Mouse (Mus musculus) left cerebral cortex, postnatal 14 days (tissue): ENCODE data around the gene Setd6. TPM values are rescaled to one million over a fixed set of nuclear protein-coding genes. Genes with fewer than 3 reads are reported as not detected.
A peak's percentile ranks its signal among the peaks of the same experiment; 100 is the strongest.

Source experiments
- DNase-seq, 2 experiments: peaks; one replicate each; pipeline ENCODE4 v3.0.0; 2021 to 2022; ENCODE audit warnings: low spot score in 2 of 2, mixed read lengths in 1 of 2
- intact Hi-C: fragments of 180-260 bp; cut with DNase I; formaldehyde crosslinking; loops from one replicate; pipeline ENCODE4 v1.15.1; 2025
- long read RNA-seq, 2 experiments: library from polyadenylated mRNA; stranded (forward); transcript quantifications; one replicate each; pipeline ENCODE4 v2.0.0; 2021
- total RNA-seq, 2 experiments: library from RNA; stranded (reverse); gene quantifications; 2 replicates each; pipeline ENCODE4 v1.2.3; 2021

Gene Setd6
- 10 to 100 TPM; 15.8 to 17.4 TPM for total RNA-seq
- long read RNA-seq, experiment 1, transcript Setd6-201 (7 exons, 1,707 nt): major isoform, 7 of 17 reads
- long read RNA-seq, experiment 1, partial matches to known transcripts: 3 of 17 reads
- long read RNA-seq, experiment 1, other reads (novel, unspliced or antisense): 6 of 17 reads
- long read RNA-seq, experiment 2, transcript Setd6-201 (7 exons, 1,707 nt): major isoform, 9 of 17 reads
- long read RNA-seq, experiment 2, partial matches to known transcripts: 1 of 17 reads
- long read RNA-seq, experiment 2, other reads (novel, unspliced or antisense): 7 of 17 reads

DNA sequence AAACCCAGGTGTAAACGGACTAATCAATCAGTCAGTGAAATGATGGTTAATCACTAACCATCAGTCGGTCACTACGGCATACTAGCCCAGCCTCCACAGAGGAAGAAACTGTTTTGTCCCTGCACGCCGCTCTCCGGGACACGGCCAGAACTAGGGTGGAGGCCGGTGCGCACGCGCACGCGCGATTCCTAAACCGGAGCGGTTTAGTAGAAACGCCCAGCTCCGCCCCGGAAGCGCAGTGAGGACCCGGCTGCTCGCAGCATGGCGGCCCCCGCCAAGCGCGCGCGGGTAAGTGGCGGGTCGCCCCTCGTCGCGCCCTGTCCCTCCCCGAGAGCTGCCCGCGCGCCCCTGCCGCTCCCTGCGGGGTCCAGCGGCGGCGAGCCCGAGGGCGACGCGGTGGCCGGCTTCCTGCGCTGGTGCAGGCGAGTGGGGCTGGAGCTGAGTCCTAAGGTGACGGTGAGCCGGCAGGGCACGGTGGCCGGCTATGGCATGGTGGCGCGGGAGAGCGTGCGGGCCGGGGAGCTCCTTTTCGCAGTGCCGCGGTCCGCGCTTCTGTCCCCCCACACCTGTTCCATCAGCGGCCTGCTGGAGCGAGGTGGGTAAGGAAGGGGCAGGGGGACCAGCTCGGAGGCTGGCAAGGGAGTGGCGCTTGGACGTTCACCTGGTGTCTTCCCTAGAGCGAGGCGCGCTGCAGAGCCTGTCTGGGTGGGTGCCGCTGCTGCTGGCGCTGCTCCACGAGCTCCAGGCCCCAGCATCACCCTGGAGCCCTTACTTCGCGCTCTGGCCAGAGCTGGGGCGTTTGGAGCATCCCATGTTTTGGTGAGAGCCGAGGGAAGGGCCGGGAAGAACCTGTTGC, at the start of gene Setd6:
Setd6 (plus strand) TSS at position 206 of the 856 bp plus-strand sequence.
- intact Hi-C loops: loop anchor here (10.0 kb wide), 1 partner anchor 119 kb away; no protein-coding TSS in a partner anchor
- peak; percentile 78 to 85 for DNase-seq

DNA sequence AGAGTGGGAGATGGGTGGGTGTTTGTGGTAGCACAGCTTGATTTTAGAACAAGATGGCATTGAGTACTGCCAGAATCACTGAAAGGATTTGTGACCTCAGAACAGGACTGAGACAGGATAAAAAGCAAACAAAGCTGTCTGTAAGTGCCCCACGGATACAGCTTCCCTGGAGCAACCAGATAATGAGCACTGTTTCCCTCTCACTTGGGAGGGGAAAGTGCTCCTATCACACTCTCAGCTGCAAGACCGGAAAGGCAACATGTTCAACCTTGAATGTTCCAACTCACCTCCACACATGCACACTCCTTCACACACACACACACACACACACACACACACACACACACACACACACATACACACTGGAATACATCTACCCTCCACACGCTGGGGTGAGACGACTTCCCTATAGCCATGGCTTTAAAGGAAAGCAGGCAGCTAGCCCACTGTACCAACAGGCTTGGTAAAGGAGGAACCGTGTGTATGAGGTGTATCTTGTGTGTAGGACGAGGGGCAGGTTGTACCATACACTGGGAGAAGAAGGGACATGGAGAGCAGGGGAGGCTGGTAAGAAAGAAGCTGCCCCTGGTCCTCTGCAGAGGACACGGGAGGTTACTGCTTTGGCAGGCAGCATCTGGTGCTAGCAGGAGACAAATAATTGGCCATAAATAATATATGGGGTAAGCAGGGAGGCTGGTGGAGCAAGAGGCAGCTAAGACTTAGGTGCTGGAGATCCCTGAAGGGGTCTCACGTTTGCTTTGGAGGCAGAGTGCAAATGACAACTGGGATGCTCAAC, 47.3 kb upstream of the Setd6 start:
- intact Hi-C loops: no loop called here

GRCm38 (mm10) chr8:95669967-95670366, 45.7 kb upstream of the Setd6 start:
- no peak for DNase-seq
- intact Hi-C loops: no loop called here

More for the DNA sequence above, 47.3 kb upstream of the Setd6 start:
- no peak for DNase-seq

GRCm38 (mm10) chr8:95671861-95672260, 43.8 kb upstream of the Setd6 start:
- intact Hi-C loops: no loop called here
- DNase-seq: no peak

DNA sequence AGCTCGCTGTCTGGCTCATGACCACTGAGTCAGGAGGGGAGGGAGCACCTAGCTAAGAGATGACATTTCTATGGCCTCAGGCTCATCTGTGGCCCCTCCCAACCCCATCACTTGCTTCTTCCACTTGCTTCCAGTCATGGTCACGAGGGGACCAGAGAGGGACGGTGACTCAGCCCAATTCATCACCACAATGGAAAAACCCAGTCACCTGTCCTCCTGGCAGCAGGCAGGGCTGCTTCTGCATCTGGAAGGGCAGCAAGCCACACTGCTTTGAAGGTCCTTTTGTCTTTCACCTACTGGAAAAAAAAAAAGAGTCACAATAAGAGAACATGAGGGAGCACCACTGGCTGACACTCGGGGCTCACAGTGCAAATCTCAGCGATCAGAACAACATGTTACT, 42.9 kb upstream of the Setd6 start:
- intact Hi-C loops: no loop called here
- no peak for DNase-seq

DNA sequence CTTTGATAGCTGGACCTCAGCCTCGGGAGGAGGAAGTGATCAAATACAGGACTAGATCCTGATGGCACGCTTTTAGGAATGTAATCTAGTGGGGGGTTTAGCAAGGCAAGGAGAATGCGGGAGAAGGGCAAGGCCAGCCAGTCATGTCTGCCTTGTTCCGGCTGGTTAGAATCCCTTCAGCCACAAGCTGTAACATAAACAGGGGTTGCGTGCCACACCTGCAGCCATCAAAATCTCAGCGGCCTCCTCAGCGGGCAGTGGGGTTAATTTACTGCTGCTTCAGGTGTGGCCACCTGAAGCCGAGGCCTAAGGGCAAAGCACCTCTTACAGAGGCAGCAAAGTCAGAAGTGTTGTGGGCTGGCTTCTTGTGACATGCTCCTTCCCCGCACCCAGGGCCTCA, 39.0 kb upstream of the Setd6 start, which contains the start of gene Ndrg4:
Ndrg4 (plus strand) TSS at position 350 of the 400 bp plus-strand sequence.
- DNase-seq: no peak
- intact Hi-C loops: loop anchor here (5.0 kb wide), 1 partner anchor 44 kb away; the partner anchor contains the start of gene Gins3

DNA sequence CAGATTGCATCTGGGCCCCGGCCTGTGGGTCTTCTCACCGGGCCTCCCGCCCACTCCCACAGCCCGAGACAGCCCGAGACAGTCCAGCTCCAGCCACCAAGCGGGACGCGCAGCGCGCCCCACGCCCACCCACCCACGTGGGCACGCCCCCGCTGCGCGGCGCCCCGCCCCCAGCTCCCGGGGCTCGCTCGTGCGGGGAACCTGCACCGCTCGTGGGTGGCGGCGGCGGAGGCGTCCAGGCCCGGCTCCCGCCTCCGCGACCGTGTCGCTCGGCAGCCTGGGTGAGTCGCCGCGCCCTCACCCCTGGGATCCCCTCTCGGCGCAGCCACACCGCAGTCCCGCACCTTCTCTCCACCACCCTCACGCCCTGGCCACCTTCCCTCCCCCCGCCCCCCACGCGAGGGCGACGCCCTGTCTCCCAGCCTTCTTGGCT, 38.1 kb upstream of the Setd6 start:
- intact Hi-C loops: loop anchor here (5.0 kb wide), 1 partner anchor 45 kb away; the partner anchor contains the start of gene Gins3
- DNase-seq: no peak

DNA sequence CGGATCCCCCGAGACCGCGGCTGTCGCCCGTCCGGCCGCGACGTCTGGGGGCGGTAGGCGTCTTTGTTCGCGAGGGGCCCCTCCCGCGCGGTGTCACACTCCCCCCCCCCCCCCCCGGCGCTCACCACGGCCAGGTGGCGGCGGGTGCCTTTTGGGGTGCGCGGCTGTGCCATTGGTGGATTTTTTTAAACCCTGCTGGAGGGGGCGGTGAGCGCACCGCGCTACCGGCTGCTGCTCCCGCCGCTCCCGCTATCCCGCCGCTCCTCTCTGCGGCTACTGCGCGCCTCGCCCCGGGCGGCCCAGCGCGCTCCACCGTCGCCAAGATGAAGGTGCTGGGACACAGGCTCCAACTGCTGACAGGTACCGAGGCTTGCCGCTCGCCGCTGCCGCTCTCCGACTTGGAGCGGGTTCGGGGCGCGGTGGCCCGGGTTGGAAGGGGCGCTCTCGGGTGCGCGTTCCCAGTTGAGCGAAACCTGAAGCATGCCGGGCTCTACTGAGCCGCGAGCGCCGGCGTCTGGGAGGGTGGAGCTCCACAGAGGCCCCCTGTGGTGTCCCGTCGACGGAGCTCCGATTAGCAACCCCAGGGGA, 37.6 kb upstream of the Setd6 start:
- peak in 1 of 2 experiments; percentile 71 for DNase-seq
- intact Hi-C loops: loop anchor here (5.0 kb wide), 1 partner anchor 46 kb away; the partner anchor contains the start of gene Gins3

- intact Hi-C loops: no loop called here
- DNase-seq: peak; percentile 76 to 90
Observed at GRCm38 (mm10) chr8:95688073-95688672, 27.5 kb upstream of the Setd6 start.

DNA sequence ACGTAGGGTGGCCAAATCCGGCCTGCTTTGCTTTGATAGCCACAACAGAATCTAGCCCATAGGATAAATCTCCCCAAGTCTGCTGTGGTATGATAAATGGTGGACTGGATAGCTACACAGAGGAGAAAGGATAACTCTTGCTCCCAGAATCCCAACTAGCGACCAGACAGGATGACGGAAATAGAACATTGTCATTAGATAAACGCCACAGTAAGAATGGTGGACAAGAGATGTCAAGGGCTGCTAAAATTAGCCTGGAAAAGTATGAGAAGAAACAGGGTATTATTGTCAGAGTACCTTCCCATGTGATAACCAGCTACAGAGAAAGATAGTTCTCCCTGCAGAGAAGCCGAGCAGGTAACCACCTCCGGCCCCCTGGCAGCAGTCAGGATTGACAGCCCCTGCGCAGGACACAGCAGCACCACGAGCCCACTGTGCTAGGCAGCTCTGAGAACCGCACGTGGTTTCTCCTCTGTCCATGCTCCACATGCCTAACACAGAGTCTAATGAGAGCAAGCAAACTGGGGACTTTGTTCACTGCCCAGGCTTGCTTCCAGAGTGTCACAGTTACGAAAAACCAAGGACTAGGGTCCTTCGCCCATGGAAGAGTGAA, 24.6 kb upstream of the Setd6 start:
- intact Hi-C loops: loop anchor here (10.0 kb wide), 1 partner anchor 256 kb away; the partner anchor contains the start of gene Cfap20
- DNase-seq: no peak

- peak in 1 of 2 experiments; percentile 75 for DNase-seq
- intact Hi-C loops: loop anchor here (5.0 to 10.0 kb wide), 2 partner anchors 260 to 347 kb away; partner anchors contain the start of gene Cfap20
Observed at GRCm38 (mm10) chr8:95694631-95695030, 21.1 kb upstream of the Setd6 start.

DNA sequence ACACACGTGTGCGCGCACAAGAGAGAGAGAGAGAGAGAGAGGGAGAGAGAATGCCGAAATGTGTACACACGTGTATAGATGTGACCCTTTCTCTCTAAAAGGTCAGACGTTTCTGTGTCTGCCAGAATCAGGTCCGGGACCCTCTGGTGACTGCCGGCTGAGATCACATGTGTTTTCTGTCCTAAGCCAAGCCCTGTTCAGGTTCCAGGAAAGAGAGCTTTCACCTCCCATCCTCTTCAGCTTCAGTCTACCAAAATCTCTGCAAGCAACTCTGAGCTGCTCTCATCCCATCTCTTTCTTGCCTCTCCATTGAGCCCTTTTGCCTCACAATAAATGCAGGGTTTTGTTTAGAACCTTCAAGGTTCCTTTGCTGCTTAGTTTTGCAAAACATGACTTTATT, 19.0 kb upstream of the Setd6 start:
- intact Hi-C loops: loop anchor here (2.0 to 10.0 kb wide), 3 partner anchors 96 to 349 kb away; partner anchors contain the start of gene Cfap20
- no peak for DNase-seq

GRCm38 (mm10) chr8:95697128-95697527, 18.6 kb upstream of the Setd6 start:
- intact Hi-C loops: loop anchor here (2.0 to 10.0 kb wide), 3 partner anchors 96 to 350 kb away; partner anchors contain the start of gene Cfap20
- DNase-seq: peak; percentile 92 to 94

DNA sequence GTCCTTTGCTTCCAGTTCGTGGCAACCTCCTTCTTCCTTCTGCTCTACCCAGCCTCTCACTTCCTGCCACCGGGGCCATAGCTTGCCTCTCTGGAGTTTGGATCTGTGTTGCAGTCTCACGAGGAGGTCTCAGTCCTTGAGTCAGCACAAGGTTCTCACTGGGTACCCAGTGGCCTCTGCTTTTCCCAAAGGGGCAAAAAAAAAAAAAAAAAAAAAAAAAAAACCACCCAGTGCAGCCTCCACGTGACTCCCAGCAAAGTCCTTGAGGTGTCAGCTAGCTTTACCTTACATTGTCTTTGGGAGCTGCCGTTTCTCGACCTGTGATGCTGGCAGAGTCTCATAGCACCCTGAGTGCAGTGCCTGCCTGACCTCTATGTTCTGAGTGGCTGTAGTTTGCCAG, 17.5 kb upstream of the Setd6 start:
- intact Hi-C loops: loop anchor here (5.0 to 10.0 kb wide), 2 partner anchors 263 to 351 kb away; partner anchors contain the start of gene Cfap20
- no peak for DNase-seq

GRCm38 (mm10) chr8:95700282-95700681, 15.4 kb upstream of the Setd6 start:
- DNase-seq: peak; percentile 89 to 95
- intact Hi-C loops: no loop called here

DNA sequence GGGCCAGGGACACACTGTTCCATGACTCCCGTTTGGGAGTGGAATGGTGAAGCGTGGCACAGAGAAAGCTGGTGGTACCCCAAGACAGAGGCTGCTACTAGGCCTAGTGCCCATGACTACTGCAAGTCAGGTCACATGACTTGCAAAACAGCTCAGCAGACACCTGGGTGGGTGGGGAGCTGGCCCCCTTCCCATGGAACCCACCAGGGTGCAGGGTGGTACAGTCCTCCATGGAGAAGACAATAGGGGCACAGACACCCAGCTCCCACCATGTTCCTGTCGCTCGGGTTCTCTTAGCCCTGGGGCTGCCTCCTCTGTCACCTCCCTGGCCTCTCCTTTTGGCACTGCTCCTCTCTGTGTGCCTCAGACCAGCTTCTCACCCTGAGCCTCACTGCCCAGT, 13.9 kb upstream of the Setd6 start:
- intact Hi-C loops: no loop called here
- no peak for DNase-seq

GRCm38 (mm10) chr8:95702480-95703446, 12.9 kb upstream of the Setd6 start:
- DNase-seq: peak; percentile 93 to 97
- intact Hi-C loops: no loop called here
